Mouse (Mus musculus) stomach, postnatal 0 days (tissue): ENCODE data around the gene Kcna3. TPM values are rescaled to one million over a fixed set of nuclear protein-coding genes. Genes with fewer than 3 reads are reported as not detected.

Source experiments
- ATAC-seq: fragments of 200-750 bp; cut with Nextera tagmentation; 2 replicates; pipeline ENCODE4 v1.8.0; 2017; ENCODE audit not compliant: low FRiP score, low TSS enrichment
- DNase-seq: peaks from one replicate; pipeline ENCODE4 v3.0.0-alpha.2; 2016; ENCODE audit warnings: low spot score
- H3K27ac ChIP-seq: fragments of 300-500 bp; sonication (generic); replicated peaks from 2 replicates; pipeline ENCODE4 v1.5.1; 2014; ENCODE audit warnings: mild to moderate bottlenecking, control low read depth
- H3K27me3 ChIP-seq: fragments of 300-500 bp; sonication (generic); 2 replicates; pipeline ENCODE4 v1.6.1; 2014; ENCODE audit warnings: low read length; ENCODE audit not compliant: control insufficient read depth, insufficient read depth
- H3K36me3 ChIP-seq: fragments of 300-500 bp; sonication (generic); 2 replicates; pipeline ENCODE4 v1.6.1; 2014; ENCODE audit warnings: low read length, mixed read lengths; ENCODE audit not compliant: control insufficient read depth, insufficient read depth
- H3K4me1 ChIP-seq: fragments of 300-500 bp; sonication (generic); replicated peaks from 2 replicates; pipeline ENCODE4 v1.6.1; 2014; ENCODE audit warnings: antibody characterized with exemption; ENCODE audit not compliant: control insufficient read depth, insufficient read depth
- H3K4me2 ChIP-seq: fragments of 300-500 bp; sonication (generic); replicated peaks from 2 replicates; pipeline ENCODE4 v1.6.1; 2014; ENCODE audit warnings: low read depth, mild to moderate bottlenecking, control low read depth, moderate library complexity
- H3K4me3 ChIP-seq: fragments of 300-500 bp; sonication (generic); 2 replicates; pipeline ENCODE4 v1.5.1; 2014; ENCODE audit warnings: low read depth, low read length, control low read depth
- H3K9ac ChIP-seq: fragments of 300-500 bp; sonication (generic); 2 replicates; pipeline ENCODE4 v1.6.1; 2014; ENCODE audit warnings: mild to moderate bottlenecking, low read length, control low read depth, mixed read lengths
- H3K9me3 ChIP-seq: fragments of 300-500 bp; sonication (generic); 2 replicates; pipeline ENCODE4 v1.6.1; 2016; ENCODE audit warnings: low read length; ENCODE audit not compliant: control insufficient read depth
- CTCF ChIP-seq: IDR thresholded peaks from 2 replicates; pipeline ENCODE4 v1.5.1; 2016; ENCODE audit warnings: antibody characterized with exemption, low read depth, mild to moderate bottlenecking, moderate library complexity
- EP300 ChIP-seq: optimal IDR thresholded peaks from 2 replicates; pipeline ENCODE3; 2016; ENCODE audit warnings: antibody characterized with exemption
- WGBS: fragments of 180-500 bp; shearing (Covaris S2); extraction: QIAGEN DNeasy Blood & Tissue Kit; methylation state at CpG from one replicate; pipeline ENCODE4 v1.1.7; 2014; 5-methylcytosine and 5-hydroxymethylcytosine counted together
- polyA plus RNA-seq: library from polyadenylated mRNA; unstranded; fragments of >200 nt; fragmentation: Nextera tagmentation; extraction: Ambion mirVana; gene quantifications from 2 replicates; pipeline ENCODE4 v1.2.1, GENCODE M21; 2015

Kcna3 gene
- polyA plus RNA-seq, 1 experiment from 2014 or later, result 0.15 TPM

- Histone ChIP-seq H3K4me2 (no peak overlapping the region), H3K4me3 (no peak overlapping the region), H3K4me1 (no peaks in the 10 kb centered on the region), H3K27me3 (no peaks in the 10 kb centered on the region), H3K36me3 (no peaks in the 10 kb centered on the region), H3K9me3 (no peaks in the 10 kb centered on the region), H3K9ac (no peak overlapping the region), H3K27ac (no peak overlapping the region)
- 74% methylated on average over 6 of the region's 6 CpGs for WGBS
- DNase-seq, result no peak
- TF ChIP-seq CTCF, result no peak
- no peak for TF ChIP-seq EP300
- no peak for ATAC-seq
Measured at GRCm38 (mm10) chr3:107067245-107067644, 31.3 kb downstream of the Kcna3 start.

GRCm38 (mm10) chr3:107073863-107074262 lies 37.9 kb downstream of the Kcna3 start:
- TF ChIP-seq EP300, result no peak
- TF ChIP-seq CTCF, result no peak
- 56% methylated on average over 2 of the region's 2 CpGs for WGBS
- Histone ChIP-seq H3K9me3 (no peaks in the 10 kb centered on the region), H3K4me2 (no peak overlapping the region), H3K36me3 (no peaks in the 10 kb centered on the region), H3K4me1 (no peaks in the 10 kb centered on the region), H3K27ac (no peak overlapping the region), H3K9ac (no peak overlapping the region), H3K4me3 (no peak overlapping the region), H3K27me3 (no peaks in the 10 kb centered on the region)
- ATAC-seq, result no peak
- no peak for DNase-seq

GRCm38 (mm10) chr3:107075705-107076104 lies 39.7 kb downstream of the Kcna3 start:
- Histone ChIP-seq H3K9ac (no peak overlapping the region), H3K36me3 (no peaks in the 10 kb centered on the region), H3K9me3 (no peaks in the 10 kb centered on the region), H3K27ac (no peak overlapping the region), H3K4me3 (no peak overlapping the region), H3K4me2 (no peak overlapping the region), H3K27me3 (no peaks in the 10 kb centered on the region), H3K4me1 (no peaks in the 10 kb centered on the region)
- no peak for TF ChIP-seq EP300
- TF ChIP-seq CTCF, result no peak
- ATAC-seq, result no peak
- no peak for DNase-seq
- 81% methylated on average over 1 of the region's 1 CpGs for WGBS

DNA sequence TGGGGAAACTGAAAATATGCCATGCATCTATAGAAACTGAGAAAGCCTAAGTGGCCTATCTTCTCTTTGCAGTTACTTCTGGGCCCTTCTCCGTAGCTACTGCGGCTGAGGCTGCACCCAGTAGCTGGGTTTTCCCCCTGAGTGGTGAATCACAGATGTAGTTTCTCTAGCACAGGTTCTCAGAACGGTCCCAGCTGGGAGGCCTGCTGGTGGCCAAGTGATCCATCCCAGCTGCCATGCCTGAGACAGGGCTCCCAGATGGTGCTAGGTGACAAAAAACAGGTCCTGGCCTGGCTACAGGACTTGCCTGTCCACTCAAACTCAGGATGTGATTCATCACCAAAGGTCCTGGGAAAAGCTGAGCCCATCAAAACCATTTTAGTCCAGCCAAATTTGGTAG lies 40.7 kb downstream of the Kcna3 start:
- no peak overlapping the region for H3K9ac ChIP-seq
- no peak overlapping the region for H3K4me2 ChIP-seq
- H3K27ac ChIP-seq, result no peak overlapping the region
- H3K36me3 ChIP-seq, result no peaks in the 10 kb centered on the region
- no peak for DNase-seq
- H3K4me3 ChIP-seq, result no peak overlapping the region
- 46% methylated on average over 3 of the region's 3 CpGs for WGBS
- ATAC-seq, result no peak
- no peaks in the 10 kb centered on the region for H3K27me3 ChIP-seq
- H3K9me3 ChIP-seq, result no peaks in the 10 kb centered on the region
- no peaks in the 10 kb centered on the region for H3K4me1 ChIP-seq
- TF ChIP-seq EP300 (no peak), CTCF (no peak)

- no peak for ATAC-seq
Measured at GRCm38 (mm10) chr3:107077101-107077500, 41.1 kb downstream of the Kcna3 start.

DNA sequence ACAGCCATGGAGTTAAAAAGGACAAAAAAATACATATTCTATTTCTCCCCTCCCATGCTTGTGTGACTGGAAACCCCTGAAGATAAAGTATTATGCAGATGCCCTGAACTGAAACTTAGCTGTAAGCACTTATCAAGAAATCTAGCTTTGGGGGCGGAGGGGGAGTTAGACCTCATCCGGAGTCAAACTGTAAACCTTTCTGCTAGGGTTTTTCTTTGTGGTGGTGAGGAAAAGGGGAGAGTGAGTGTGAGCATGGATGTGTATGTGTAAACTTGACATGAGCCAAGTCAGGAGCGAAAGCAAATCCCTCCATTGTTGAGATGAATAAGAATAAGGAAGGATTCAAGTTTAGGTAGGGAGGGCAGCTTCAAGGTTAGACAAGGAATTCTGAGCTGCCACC lies 44.8 kb downstream of the Kcna3 start:
- H3K9me3 ChIP-seq, result no peaks in the 10 kb centered on the region
- no peaks in the 10 kb centered on the region for H3K4me1 ChIP-seq
- H3K27ac ChIP-seq, result no peak overlapping the region
- DNase-seq (no peak), ATAC-seq (no peak)
- TF ChIP-seq CTCF, result no peak
- no peak for TF ChIP-seq EP300
- no peaks in the 10 kb centered on the region for H3K27me3 ChIP-seq
- H3K9ac ChIP-seq, result no peak overlapping the region
- H3K4me3 ChIP-seq, result no peak overlapping the region
- H3K4me2 ChIP-seq, result no peak overlapping the region
- 78% methylated on average over 3 of the region's 3 CpGs for WGBS
- H3K36me3 ChIP-seq, result no peaks in the 10 kb centered on the region

More at GRCm38 (mm10) chr3:107077101-107077500, 41.1 kb downstream of the Kcna3 start:
- H3K4me1 ChIP-seq, result no peaks in the 10 kb centered on the region
- no peaks in the 10 kb centered on the region for H3K27me3 ChIP-seq
- TF ChIP-seq EP300 (no peak), CTCF (no peak)
- H3K9me3 ChIP-seq, result no peaks in the 10 kb centered on the region
- no peak overlapping the region for H3K27ac ChIP-seq
- no peaks in the 10 kb centered on the region for H3K36me3 ChIP-seq
- whole genome bisulfite sequencing, result 88% methylated on average over 2 of the region's 2 CpGs
- no peak overlapping the region for H3K4me3 ChIP-seq
- no peak overlapping the region for H3K9ac ChIP-seq
- DNase-seq, result no peak
- no peak overlapping the region for H3K4me2 ChIP-seq
